Mouse (Mus musculus) kidney, adult 2 months (tissue): ENCODE measurements around the gene Rrp1. TPM values are rescaled to one million over a fixed set of nuclear protein-coding genes. Genes with fewer than 3 reads are reported as not detected.

Experiments
- DNase-seq: peaks from one replicate; pipeline ENCODE4 v3.0.0; 2021
- H3K27ac ChIP-seq: fragments of 200-500 bp; 2 replicates; pipeline ENCODE4 v1.5.1; 2012; ENCODE audit warnings: low read depth, low read length, control low read depth, inconsistent platforms; ENCODE audit not compliant: insufficient read depth
- H3K27me3 ChIP-seq: fragments of 200-500 bp; replicated peaks from 2 replicates; pipeline ENCODE4 v1.6.1; 2012; ENCODE audit warnings: mild to moderate bottlenecking, moderate library complexity, low read length, inconsistent platforms; ENCODE audit not compliant: control insufficient read depth, insufficient read depth
- H3K36me3 ChIP-seq: fragments of 200-500 bp; 2 replicates; pipeline ENCODE4 v1.6.1; 2012; ENCODE audit warnings: mild to moderate bottlenecking, moderate library complexity, low read length, inconsistent platforms; ENCODE audit not compliant: control insufficient read depth, insufficient read depth
- H3K4me1 ChIP-seq: fragments of 200-500 bp; 2 replicates; pipeline ENCODE4 v1.6.1; 2011; ENCODE audit warnings: low read length; ENCODE audit not compliant: control insufficient read depth, insufficient read depth
- H3K4me3 ChIP-seq: fragments of 200-500 bp; 2 replicates; pipeline ENCODE4 v1.5.1; 2011; ENCODE audit warnings: mild to moderate bottlenecking, low read depth, low read length, control low read depth; ENCODE audit not compliant: insufficient read depth
- CTCF ChIP-seq: fragments of 200-500 bp; conservative IDR thresholded peaks from 2 replicates; pipeline ENCODE4 v1.5.1; 2011; ENCODE audit warnings: low read depth, mild to moderate bottlenecking, control low read depth, low read length, moderate library complexity, mixed read lengths; ENCODE audit not compliant: insufficient read depth, insufficient read length
- POLR2A ChIP-seq: fragments of 200-500 bp; IDR thresholded peaks from one replicate; pipeline ENCODE4 v1.6.1; 2011; ENCODE audit warnings: low read depth, low read length, control low read depth
- WGBS: fragments of 180-500 bp; shearing (Covaris S2); methylation state at CpG from one replicate; pipeline ENCODE4 v1.1.7; 2018; 5-methylcytosine and 5-hydroxymethylcytosine counted together
- polyA plus RNA-seq: library from polyadenylated mRNA; depleted of rRNA; stranded (reverse); fragments of >200 nt; gene quantifications from 2 replicates; pipeline ENCODE4 v1.2.3, GENCODE M21; 2012

The Rrp1 gene
- polyA plus RNA-seq, 1 experiment: 80.3 TPM

GRCm38 (mm10) chr10:78411851-78412250 is 992 bp downstream of the Rrp1 start:
- Histone ChIP-seq H3K4me1 (0 out of 2 replicates have a peak, but pooled peaks cover 4% of the 10 kb centered on the region), H3K4me3 (peak overlapping the region; percentile 92), H3K27ac (no peak overlapping the region), H3K27me3 (no peaks in the 10 kb centered on the region), H3K36me3 (no peaks in the 10 kb centered on the region)
- 7% methylated on average over 8 of the region's 8 CpGs for WGBS
- TF ChIP-seq CTCF (no peak), POLR2A (no peak)
- no peak for DNase-seq

GRCm38 (mm10) chr10:78409035-78409788 is 3.6 kb downstream of the Rrp1 start:
- Histone ChIP-seq H3K4me3 (no peak overlapping the region), H3K36me3 (0 out of 2 replicates have a peak, but pooled peaks cover 2% of the 10 kb centered on the region), H3K27me3 (no peaks in the 10 kb centered on the region), H3K27ac (no peak overlapping the region), H3K4me1 (0 out of 2 replicates have a peak, but pooled peaks cover 4% of the 10 kb centered on the region)
- TF ChIP-seq CTCF (no peak), POLR2A (no peak)
- 81% methylated on average over 9 of the region's 9 CpGs for WGBS
- no peak for DNase-seq

DNA sequence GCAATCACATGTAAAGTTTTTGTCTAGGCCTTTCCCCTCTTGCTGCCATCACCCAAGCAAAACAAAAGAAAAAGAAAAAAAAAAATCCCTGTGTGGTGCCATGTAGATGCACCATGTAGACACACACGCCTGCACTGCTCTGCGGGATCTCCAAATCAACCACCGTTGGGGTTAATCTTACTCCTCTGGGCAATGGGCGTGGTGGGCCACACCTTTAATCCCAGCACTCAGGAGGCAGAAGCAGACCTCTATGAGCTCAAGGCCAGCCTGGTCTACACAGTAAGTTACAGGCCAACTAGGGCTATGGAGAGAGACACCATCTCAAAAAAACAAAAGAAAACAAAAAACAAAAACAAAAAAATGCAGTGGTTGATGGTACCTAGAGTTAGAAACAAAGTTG is 5.7 kb downstream of the Rrp1 start:
- H3K27ac ChIP-seq: no peak overlapping the region
- peaks cover 2% of the 10 kb centered on the region; the same call in 1 of the 2 replicates for H3K36me3 ChIP-seq
- TF ChIP-seq POLR2A (no peak), CTCF (no peak)
- no peaks in the 10 kb centered on the region for H3K27me3 ChIP-seq
- no peak overlapping the region for H3K4me3 ChIP-seq
- H3K4me1 ChIP-seq: 0 out of 2 replicates have a peak, but pooled peaks cover 4% of the 10 kb centered on the region
- 93% methylated on average over 4 of the region's 4 CpGs for WGBS
- DNase-seq: no peak

DNA sequence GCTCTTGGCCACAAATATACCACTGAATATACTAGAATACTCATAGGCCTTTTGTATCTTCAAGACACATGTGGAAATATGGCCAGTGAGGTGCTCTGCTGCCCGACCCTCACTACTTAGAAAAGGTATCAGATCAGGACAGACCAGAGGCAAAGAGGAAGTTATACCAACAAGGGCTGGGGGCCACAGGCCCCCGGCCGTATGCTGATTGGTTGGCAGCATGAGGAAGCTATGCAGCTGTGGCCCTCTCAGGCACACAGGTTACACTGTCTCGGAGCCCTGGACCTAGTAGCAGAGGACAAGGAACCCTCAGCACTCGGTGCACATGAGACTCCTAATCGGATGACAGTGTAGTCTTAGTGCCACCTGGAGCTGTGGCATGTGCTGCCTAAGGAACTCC is 6.7 kb downstream of the Rrp1 start:
- DNase-seq: no peak
- no peak overlapping the region for H3K27ac ChIP-seq
- 86% methylated on average over 6 of the region's 6 CpGs for WGBS
- TF ChIP-seq POLR2A (no peak), CTCF (no peak)
- H3K4me1 ChIP-seq: no peaks in the 10 kb centered on the region
- H3K4me3 ChIP-seq: no peak overlapping the region
- H3K27me3 ChIP-seq: no peaks in the 10 kb centered on the region
- peaks cover 2% of the 10 kb centered on the region; the same call in 1 of the 2 replicates for H3K36me3 ChIP-seq

- no peak overlapping the region for H3K4me3 ChIP-seq
- no peak overlapping the region for H3K27ac ChIP-seq
- DNase-seq: no peak
- H3K4me1 ChIP-seq: no peaks in the 10 kb centered on the region; the same call in 1 of the 2 replicates
- peaks cover 2% of the 10 kb centered on the region; the same call in 1 of the 2 replicates for H3K36me3 ChIP-seq
- no peaks in the 10 kb centered on the region for H3K27me3 ChIP-seq
- 93% methylated on average over 14 of the region's 14 CpGs for WGBS
- no peak for TF ChIP-seq POLR2A
- TF ChIP-seq CTCF: no peak
These were observed 10.4 kb downstream of the Rrp1 start for GRCm38 (mm10) chr10:78402301-78402922.

DNA sequence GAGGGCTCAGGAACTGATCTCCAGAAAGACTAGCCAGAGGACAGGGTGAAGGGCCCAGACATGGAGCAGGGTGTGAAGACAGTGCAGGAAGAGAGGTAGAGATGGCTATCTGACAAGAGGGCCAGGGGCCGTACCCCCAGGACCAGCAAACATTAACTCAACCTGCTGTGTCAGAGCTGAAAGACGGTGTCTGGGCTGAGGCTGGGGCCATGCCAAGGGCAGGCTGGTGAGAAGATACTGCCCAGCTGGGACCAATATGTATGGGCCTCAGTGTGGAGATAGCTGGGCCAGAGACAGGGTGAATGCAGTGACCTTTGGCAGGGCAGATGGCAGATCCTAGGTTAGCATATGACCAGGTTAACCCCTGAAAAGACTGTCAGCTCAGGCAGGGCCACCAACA is 11.7 kb downstream of the Rrp1 start:
- H3K36me3 ChIP-seq: peaks cover under 1% of the 10 kb centered on the region; the same call in 1 of the 2 replicates
- no peak overlapping the region for H3K4me3 ChIP-seq
- WGBS: 53% methylated on average over 2 of the region's 2 CpGs
- no peaks in the 10 kb centered on the region for H3K27me3 ChIP-seq
- no peak overlapping the region for H3K27ac ChIP-seq
- no peaks in the 10 kb centered on the region; the same call in 1 of the 2 replicates for H3K4me1 ChIP-seq
- peak; percentile 44 for DNase-seq
- no peak for TF ChIP-seq CTCF
- TF ChIP-seq POLR2A: no peak

DNA sequence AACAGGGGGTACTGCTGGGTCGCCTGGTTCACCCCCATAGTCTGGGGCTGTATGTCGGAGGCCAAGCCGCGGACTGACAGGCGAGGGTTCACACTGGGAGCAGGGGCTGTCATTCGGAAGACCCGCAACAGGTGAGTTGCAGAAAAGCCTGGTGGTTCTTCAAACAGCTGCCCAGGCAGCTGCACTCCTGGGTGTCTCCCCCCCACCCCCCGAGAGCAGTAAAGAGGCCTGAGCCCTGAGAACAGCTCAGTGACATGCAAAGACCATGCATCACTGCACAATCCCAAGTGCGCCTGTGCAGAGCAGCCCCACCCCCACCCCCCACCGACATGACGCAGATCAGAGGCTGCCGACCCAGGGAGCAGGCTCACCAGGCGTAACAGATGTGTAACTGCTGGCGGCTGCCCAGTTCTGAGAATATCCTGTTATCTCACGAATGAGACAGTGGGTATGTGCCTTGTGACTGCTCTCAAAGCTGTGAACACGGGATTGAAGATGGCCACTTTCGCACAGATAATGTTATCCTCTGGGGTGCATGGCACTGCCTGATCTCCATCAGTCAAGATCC is 13.7 kb downstream of the Rrp1 start:
- no peaks in the 10 kb centered on the region; the same call in 1 of the 2 replicates for H3K36me3 ChIP-seq
- 40% methylated on average over 17 of the region's 17 CpGs for WGBS
- DNase-seq: peak; percentile 64
- H3K27me3 ChIP-seq: no peaks in the 10 kb centered on the region
- H3K27ac ChIP-seq: no peak overlapping the region
- no peak overlapping the region for H3K4me3 ChIP-seq
- H3K4me1 ChIP-seq: no peaks in the 10 kb centered on the region; the same call in 1 of the 2 replicates
- TF ChIP-seq CTCF: no peak
- TF ChIP-seq POLR2A: no peak
